30 mouse cellular contexts compared by ENCODE assay signal in the genomic region with DNA sequence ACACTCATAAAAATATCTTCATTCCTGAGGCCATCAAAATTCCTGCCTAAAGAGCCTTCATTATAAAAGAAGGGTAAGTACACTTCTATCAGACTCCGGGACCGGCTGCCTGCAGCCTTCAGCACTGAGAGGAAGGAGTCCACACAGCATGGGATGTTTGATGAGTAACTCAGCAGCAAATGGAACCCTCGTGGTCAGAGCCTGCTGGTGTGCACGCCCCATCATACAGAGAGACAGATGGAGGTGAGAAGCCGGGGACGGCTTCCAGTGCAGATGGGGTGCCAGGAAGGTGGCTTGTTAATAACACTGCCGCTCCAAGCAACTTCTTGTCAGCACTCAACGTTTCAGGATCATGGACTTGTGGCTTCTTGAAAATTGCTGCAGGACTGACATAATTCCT.
A peak's percentile ranks its signal among the peaks of the same experiment; 100 is the strongest.
DNase-seq lines count a peak whose midpoint lies in the region; ATAC-seq lines count a peak whose summit lies in the region.
"Had no signal": no experiment of that assay in that cellular context is flagged by ENCODE, and none has a peak within 500 bp of the region (broad histone marks: within the 10 kb centered on the region; RNA-seq: fewer than 3 reads in every experiment).

No protein-coding gene starts in this region.

- DNase-seq in cerebellum, postnatal 10 days = peak; percentile 34 to 64
- DNase-seq in cerebellum, postnatal 4 days (ENCODE audit: low spot score in 2 of 2) = no peak
- peak; percentile 2 to 4 for DNase-seq in cerebellum, postnatal 36 days
- no peak for DNase-seq in cerebellum, adult 8-10 months
- peak; percentile 23 for DNase-seq in neural tube, embryonic 10.5 days (ENCODE audit: extremely low spot score, low spot score)
- no peak for DNase-seq in right cerebral cortex, postnatal 4 days
- DNase-seq: adrenal gland, postnatal 10 days; adrenal gland, postnatal 36 days; B cell, adult 2 months; cerebellum, adult 11-12 months; embryo, embryonic 11 days; gastrocnemius, postnatal 10 days; gastrocnemius, postnatal 36 days; heart, adult 11 months; kidney, adult 18-20 months had no signal

- H3K27ac ChIP-seq in neural tube, embryonic 15.5 days (replicated peaks) = no peak overlapping the region
- H3K27ac ChIP-seq: embryonic facial prominence, embryonic 10.5 days; embryonic facial prominence, embryonic 13.5 days; forebrain, embryonic 10.5 days; forebrain, embryonic 13.5 days; hindbrain, embryonic 12.5 days; hindbrain, embryonic 15.5 days had no signal

- H3K4me1 ChIP-seq in neural tube, embryonic 15.5 days = no peaks in the 10 kb centered on the region
- H3K4me1 ChIP-seq: forebrain, embryonic 13.5 days; hindbrain, embryonic 12.5 days; hindbrain, embryonic 15.5 days had no signal

- H3K9ac ChIP-seq in neural tube, embryonic 15.5 days (replicated peaks) = no peak overlapping the region
- H3K9ac ChIP-seq: embryonic facial prominence, embryonic 13.5 days; forebrain, embryonic 13.5 days; hindbrain, embryonic 12.5 days; hindbrain, embryonic 15.5 days had no signal

- WGBS in neural tube, embryonic 15.5 days = 34% methylated on average over 8 of the region's 8 CpGs

- H3K4me2 ChIP-seq in neural tube, embryonic 15.5 days = no peak overlapping the region
- H3K4me2 ChIP-seq: embryonic facial prominence, embryonic 13.5 days; forebrain, embryonic 13.5 days; heart, embryonic 11.5 days; hindbrain, embryonic 12.5 days; hindbrain, embryonic 15.5 days had no signal

- no peaks in the 10 kb centered on the region for H3K9me3 ChIP-seq in neural tube, embryonic 15.5 days (replicated peaks)
- H3K9me3 ChIP-seq: embryonic facial prominence, embryonic 10.5 days; embryonic facial prominence, embryonic 13.5 days; forebrain, embryonic 10.5 days; forebrain, embryonic 13.5 days; hindbrain, embryonic 12.5 days; hindbrain, embryonic 15.5 days had no signal

- no peak for ATAC-seq in neural tube, embryonic 15.5 days (ENCODE audit: low FRiP score)
- ATAC-seq: forebrain, embryonic 13.5 days; forebrain, embryonic 16.5 days; inflammation-experienced regulatory T-cells, adult 6 months; intestine, embryonic 16.5 days; Patski had no signal

- no peaks in the 10 kb centered on the region for H3K27me3 ChIP-seq in neural tube, embryonic 15.5 days (replicated peaks)
- H3K27me3 ChIP-seq: CH12.LX; forebrain, embryonic 13.5 days; hindbrain, embryonic 12.5 days; Patski had no signal

- H3K4me3 ChIP-seq in neural tube, embryonic 15.5 days (replicated peaks) = no peak overlapping the region
- H3K4me3 ChIP-seq: embryonic facial prominence, embryonic 10.5 days; embryonic facial prominence, embryonic 13.5 days; erythroblast, embryonic 14.5 days; forebrain, embryonic 10.5 days; forebrain, embryonic 13.5 days; hindbrain, embryonic 12.5 days; hindbrain, embryonic 15.5 days had no signal

- H3K36me3 ChIP-seq in neural tube, embryonic 15.5 days = no peaks in the 10 kb centered on the region
- H3K36me3 ChIP-seq: embryonic facial prominence, embryonic 10.5 days; embryonic facial prominence, embryonic 13.5 days; forebrain, embryonic 10.5 days; G1E; hindbrain, embryonic 12.5 days; hindbrain, embryonic 15.5 days had no signal

Comparison
In these comparisons a context has a peak if more than half of its experiments do, and no peak if none do; other contexts are left out.
1. DNase-seq: peak in cerebellum, postnatal 10 days (2 of 2), cerebellum, postnatal 36 days (2 of 2) and neural tube, embryonic 10.5 days (single experiment); none in cerebellum, postnatal 4 days (0 of 2), cerebellum, adult 8-10 months (single experiment) and right cerebral cortex, postnatal 4 days (single experiment).